8 mouse cellular contexts compared by ENCODE assay signal in the genomic region with DNA sequence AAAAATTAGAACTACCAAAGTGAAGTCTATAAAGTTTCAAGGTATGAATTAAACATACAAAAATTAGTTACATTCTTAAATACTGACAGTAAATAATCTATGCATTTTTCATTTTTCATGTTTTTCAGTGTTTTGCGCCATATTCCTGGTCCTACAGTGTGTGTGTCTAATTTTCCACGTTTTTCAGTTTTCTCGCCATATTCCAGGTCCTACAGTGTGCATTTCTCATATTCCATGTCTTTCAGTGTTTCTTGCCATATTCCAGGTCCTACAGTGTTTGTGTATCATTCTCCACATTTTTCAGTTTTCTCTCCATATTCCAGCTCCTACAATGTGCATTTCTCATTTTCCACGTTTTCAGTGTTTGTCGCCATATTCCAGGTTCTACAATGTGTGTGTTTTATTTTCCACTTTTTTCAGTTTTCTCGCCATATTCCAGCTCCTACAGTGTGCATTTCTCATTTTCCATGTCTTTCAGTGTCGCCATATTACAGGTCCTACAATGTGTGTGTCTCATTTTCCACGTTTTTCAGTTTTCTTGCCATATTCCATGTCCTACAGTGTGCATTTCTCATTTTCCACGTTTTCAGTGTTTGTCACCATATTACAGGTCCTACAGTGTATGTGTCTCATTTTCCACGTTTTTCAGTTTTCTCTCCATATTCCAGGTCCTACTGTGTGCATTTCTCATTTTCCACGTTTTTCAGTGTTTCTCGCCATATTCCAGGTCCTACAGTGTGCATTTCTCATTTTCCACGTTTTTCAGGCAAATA.
DNase-seq lines count a peak whose midpoint lies in the region; ATAC-seq and TF ChIP-seq lines count a peak whose summit lies in the region.

No protein-coding gene starts in this region.

- peak; percentile 60 for DNase-seq in adrenal gland, postnatal 10 days
- no peak for DNase-seq in adrenal gland, adult 18-20 months (ENCODE audit: low spot score in 2 of 2)
- DNase-seq in lung, embryonic 14.5 days: peak; percentile 49
- no peak for DNase-seq in lung, postnatal 10 days
- DNase-seq in liver, postnatal 0 days: peak; percentile 45
- no peak for DNase-seq in right cerebral cortex, postnatal 36 days (ENCODE audit: low spot score in 2 of 2)
- no peak for DNase-seq in right cerebral cortex, postnatal 4 days

- H3K36me3 ChIP-seq in lung, embryonic 14.5 days (ENCODE audit: insufficient read depth): no peaks in the 10 kb centered on the region
- no peaks in the 10 kb centered on the region for H3K36me3 ChIP-seq in liver, postnatal 0 days (replicated peaks; ENCODE audit: insufficient read depth, low read length)

- WGBS in lung, embryonic 14.5 days: 63% methylated on average over 13 of the region's 13 CpGs
- WGBS in liver, postnatal 0 days (ENCODE audit: insufficient replicate concordance): 54% methylated on average over 13 of the region's 13 CpGs

- TF ChIP-seq CTCF in lung, embryonic 14.5 days (IDR thresholded peaks at IDR 0.05; ENCODE audit: low read depth): peak; percentile 1; the same call in 1 of the 2 replicates
- no peak for TF ChIP-seq CTCF in liver, postnatal 0 days (IDR thresholded peaks at IDR 0.05; ENCODE audit: low read depth)

- no peak overlapping the region for H3K9ac ChIP-seq in lung, embryonic 14.5 days
- H3K9ac ChIP-seq in liver, postnatal 0 days (replicated peaks): no peak overlapping the region

- no peaks in the 10 kb centered on the region for H3K4me1 ChIP-seq in lung, embryonic 14.5 days (ENCODE audit: insufficient read depth)
- no peaks in the 10 kb centered on the region for H3K4me1 ChIP-seq in liver, postnatal 0 days (ENCODE audit: insufficient read depth)

- H3K27ac ChIP-seq in lung, embryonic 14.5 days (ENCODE audit: low read depth): no peak overlapping the region
- H3K27ac ChIP-seq in liver, postnatal 0 days (ENCODE audit: low read depth): no peak overlapping the region

- H3K9me3 ChIP-seq in lung, embryonic 14.5 days (ENCODE audit: low read depth, low read length): peaks cover 4% of the 10 kb centered on the region; the same call in 1 of the 2 replicates
- H3K9me3 ChIP-seq in liver, postnatal 0 days (ENCODE audit: low read length): no peaks in the 10 kb centered on the region

- H3K4me2 ChIP-seq in lung, embryonic 14.5 days: no peak overlapping the region
- no peak overlapping the region for H3K4me2 ChIP-seq in liver, postnatal 0 days (ENCODE audit: low read depth, low read length)

- no peak for ATAC-seq in lung, embryonic 14.5 days (ENCODE audit: insufficient read depth)
- peak; percentile 78 for ATAC-seq in erythroblast, adult 5-6 weeks (replicated peaks; ENCODE audit: low FRiP score, poor library complexity, severe bottlenecking)
- ATAC-seq in liver, postnatal 0 days: peak; percentile 51; the same call in 1 of the 2 replicates

- H3K4me3 ChIP-seq in lung, embryonic 14.5 days (ENCODE audit: low read depth, low read length): no peak overlapping the region
- H3K4me3 ChIP-seq in liver, postnatal 0 days (ENCODE audit: low read depth, low read length): no peak overlapping the region

- no peaks in the 10 kb centered on the region for H3K27me3 ChIP-seq in lung, embryonic 14.5 days (ENCODE audit: insufficient read depth, low read length)
- H3K27me3 ChIP-seq in liver, postnatal 0 days (ENCODE audit: insufficient read depth, low read length): no peaks in the 10 kb centered on the region

- no peak for TF ChIP-seq EP300 in liver, postnatal 0 days (IDR thresholded peaks at IDR 0.05; ENCODE audit: low read depth)

Comparison
In these comparisons a context has a peak if more than half of its experiments do, and no peak if none do; other contexts are left out.
1. DNase-seq: peak in adrenal gland, postnatal 10 days (single experiment), lung, embryonic 14.5 days (single experiment) and liver, postnatal 0 days (single experiment); none in adrenal gland, adult 18-20 months (0 of 2), lung, postnatal 10 days (single experiment), right cerebral cortex, postnatal 36 days (0 of 2) and right cerebral cortex, postnatal 4 days (single experiment).